Mouse (Mus musculus) kidney, adult 11 months (tissue): ENCODE measurements around the gene Ebf3.

Experiments
- DNase-seq: peaks from one replicate; pipeline ENCODE4 v3.0.0; 2022

Gene Ebf3

GRCm38 (mm10) chr7:137272252-137272651 is 42.0 kb downstream of the Ebf3 start:
- DNase-seq: no peak

- no peak for DNase-seq
Observed at GRCm38 (mm10) chr7:137268452-137269155, 45.6 kb downstream of the Ebf3 start.

- no peak for DNase-seq
Observed at GRCm38 (mm10) chr7:137267441-137267840, 46.8 kb downstream of the Ebf3 start.

GRCm38 (mm10) chr7:137266575-137266974 is 47.7 kb downstream of the Ebf3 start:
- DNase-seq: no peak

DNA sequence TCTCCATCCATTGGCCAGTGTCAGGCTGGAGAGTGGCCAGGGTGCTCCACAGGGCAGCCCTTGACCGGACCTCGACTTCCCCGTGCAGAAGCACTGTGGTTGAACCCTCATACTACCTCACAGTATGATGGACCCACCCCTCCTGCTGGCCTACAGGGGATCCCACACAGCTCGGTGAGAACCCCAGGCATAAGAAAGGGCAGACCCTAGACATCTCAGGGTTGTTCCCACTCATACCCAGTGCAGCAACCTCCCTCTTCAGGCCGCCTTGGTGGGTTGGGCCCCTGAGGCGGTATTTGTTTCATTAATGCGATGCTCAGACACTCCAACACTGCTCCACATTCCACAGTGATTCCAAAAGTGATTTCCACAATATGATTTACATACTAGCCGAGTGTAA is 51.9 kb downstream of the Ebf3 start:
- no peak for DNase-seq

DNA sequence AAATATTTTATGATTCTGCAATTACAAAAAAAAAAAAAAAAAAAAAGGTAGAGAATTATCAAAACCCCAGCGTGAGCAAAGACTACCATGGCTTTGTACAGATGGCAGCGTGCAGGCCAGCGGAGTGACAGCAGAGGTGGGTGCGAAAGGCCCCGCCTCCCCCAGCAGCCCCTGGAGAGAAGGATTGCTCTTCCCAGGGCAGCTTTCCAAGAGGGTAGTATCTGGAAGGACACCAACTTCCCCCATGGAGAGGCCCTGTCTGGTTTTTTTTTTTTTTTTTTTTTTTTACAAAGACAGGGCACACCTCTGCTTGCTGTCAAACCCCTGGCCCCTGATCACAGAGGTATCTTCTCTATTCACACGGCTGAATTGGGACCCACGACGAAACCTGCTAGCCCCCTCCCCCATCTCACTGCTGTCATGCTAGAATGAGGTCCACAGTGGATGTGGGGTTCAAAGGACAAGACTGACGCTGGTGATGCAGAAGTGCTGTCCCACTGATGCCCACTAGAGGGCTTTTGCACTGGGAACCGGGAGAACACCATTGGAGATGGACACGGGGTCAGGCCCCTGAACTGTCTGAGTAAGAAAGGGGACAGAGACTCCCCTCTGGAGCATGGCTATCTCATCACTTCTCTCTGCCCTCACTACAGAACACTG is 67.9 kb downstream of the Ebf3 start:
- DNase-seq: peak; percentile 46

DNA sequence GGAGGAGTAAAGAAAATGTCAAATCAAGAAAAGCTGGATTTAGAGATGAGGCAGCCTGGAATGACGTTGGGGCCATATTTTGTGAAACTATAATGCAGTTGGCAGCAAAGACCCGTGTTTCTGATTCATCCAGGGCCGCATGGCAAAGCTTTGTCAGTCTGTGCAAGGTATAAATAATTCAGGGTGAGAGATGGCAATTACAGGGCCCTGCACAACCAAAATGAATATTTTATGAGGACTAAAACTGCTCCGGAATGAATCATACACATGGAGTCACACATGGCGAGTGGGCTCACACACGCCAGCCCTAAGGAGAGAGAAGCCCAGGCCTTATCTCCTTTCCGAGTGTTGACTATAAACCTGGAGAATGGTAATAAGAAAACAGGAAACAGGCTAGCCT is 69.4 kb downstream of the Ebf3 start:
- no peak for DNase-seq

GRCm38 (mm10) chr7:137240481-137240880 is 73.8 kb downstream of the Ebf3 start:
- no peak for DNase-seq

GRCm38 (mm10) chr7:137239542-137240133 is 74.6 kb downstream of the Ebf3 start:
- no peak for DNase-seq

GRCm38 (mm10) chr7:137237419-137237818 is 76.8 kb downstream of the Ebf3 start:
- DNase-seq: no peak

DNA sequence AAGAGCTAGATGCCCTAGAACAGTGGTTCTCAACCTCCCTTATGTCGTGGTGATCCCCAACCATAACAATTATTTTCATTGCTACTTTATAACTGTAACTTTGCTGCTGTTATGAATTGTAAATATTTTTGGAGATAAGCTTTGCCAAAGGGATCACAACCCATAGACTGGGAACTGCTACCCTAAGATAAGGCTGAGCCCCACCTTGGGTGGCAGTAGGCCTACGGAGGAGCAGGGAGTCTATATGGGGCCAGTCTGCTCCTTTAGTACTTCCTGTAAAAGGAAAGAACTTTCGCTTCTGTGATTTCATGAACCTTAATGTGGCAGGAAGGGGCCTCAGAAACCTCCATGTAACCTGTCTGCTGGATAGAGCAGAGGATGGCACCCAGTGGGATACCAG is 90.4 kb downstream of the Ebf3 start:
- no peak for DNase-seq

GRCm38 (mm10) chr7:137222831-137223505 is 91.3 kb downstream of the Ebf3 start:
- DNase-seq: no peak

GRCm38 (mm10) chr7:137221599-137221998 is 92.6 kb downstream of the Ebf3 start:
- peak; percentile 61 for DNase-seq

- no peak for DNase-seq
Observed at GRCm38 (mm10) chr7:137220436-137220835, 93.8 kb downstream of the Ebf3 start.

- no peak for DNase-seq
Observed at GRCm38 (mm10) chr7:137218706-137219105, 95.5 kb downstream of the Ebf3 start.

DNA sequence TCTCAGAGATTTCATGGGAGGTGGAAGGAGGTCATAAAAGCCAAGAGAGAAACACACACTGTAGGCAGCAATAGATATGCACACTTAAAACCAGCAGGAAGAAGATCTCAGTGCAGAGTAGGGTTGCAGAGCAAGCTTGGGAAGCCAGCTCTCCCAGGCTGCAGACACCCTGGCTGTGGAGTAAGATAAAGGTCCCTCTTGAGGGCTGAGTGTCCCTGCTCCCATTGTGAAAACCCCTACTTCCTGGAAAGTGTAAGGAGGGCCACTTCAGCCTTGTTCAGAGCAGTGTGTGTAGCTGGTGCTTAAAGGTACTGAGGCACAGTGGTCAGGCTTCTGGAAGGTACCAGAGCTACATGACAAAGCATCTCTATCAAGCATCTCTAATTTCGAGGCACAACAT is 100.8 kb downstream of the Ebf3 start:
- DNase-seq: no peak

DNA sequence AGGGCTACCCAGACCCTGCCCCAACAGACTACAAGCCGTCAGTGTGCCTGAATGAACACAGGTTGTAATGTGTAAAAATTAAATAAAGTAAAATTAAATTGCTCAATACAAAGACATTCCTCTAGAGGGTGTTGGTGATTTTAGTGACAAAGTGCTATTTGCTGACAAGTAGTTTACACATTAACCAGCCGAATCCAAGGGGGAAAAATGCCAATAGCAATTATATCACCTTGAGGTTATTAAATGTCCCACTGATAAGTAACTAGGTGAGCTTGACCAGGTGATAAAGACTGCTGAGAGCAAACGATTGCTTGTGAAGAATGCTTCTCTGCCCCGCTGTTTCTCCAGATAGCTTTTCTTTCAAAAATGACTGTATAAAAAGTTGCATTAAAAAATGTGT is 102.9 kb downstream of the Ebf3 start:
- no peak for DNase-seq

DNA sequence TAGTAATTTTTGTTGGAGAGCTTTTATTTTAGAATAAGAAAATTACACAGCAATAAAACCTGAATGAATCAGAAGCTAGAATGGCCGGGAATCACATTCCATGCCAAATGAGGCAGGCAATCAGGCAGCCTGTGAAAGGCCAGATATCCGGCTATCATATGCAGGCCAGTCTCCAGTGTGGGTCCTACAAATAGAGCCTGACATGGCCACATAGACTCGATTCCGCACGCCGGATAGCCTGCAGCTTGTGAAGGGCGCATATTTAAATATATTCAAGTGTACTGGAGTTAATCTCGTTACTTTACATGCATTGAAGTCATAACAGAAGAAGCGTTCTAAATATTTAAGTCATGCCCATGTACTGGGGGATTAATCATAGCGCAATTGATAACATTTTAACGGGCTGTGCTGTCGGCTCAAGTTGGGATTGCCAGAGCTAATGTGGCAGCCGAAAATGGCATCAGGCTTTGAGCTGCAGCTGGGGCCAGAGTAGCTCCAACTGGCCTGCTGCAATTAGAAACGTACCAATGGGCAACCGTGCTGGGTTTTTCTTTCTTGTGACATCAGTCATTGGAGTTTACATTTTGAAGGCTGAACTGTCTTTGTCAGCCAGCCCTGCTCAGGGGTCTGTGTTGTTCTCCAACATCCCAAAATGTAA is 104.4 kb downstream of the Ebf3 start:
- no peak for DNase-seq

DNA sequence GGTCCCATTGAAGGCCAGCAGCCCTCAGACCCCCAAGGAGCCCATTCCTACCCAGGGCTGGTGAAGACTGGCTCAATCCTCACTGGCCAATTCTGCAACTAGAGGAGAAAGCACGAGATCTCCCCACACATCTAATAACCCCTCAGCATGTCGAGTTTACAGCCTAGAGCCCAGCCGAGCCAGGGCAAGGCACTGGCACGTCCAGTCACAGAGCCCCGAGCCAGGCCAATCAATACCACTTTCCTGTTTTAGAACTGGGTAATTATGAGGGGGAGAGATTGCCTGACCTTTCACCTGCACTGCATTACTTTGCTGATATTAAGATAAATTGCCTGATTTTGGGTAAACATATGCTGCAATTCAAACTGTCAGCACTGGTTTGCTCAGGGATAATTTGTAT is 105.7 kb downstream of the Ebf3 start:
- no peak for DNase-seq

- DNase-seq: no peak
Observed at GRCm38 (mm10) chr7:137206770-137207285, 107.4 kb downstream of the Ebf3 start.

- DNase-seq: no peak
Observed at GRCm38 (mm10) chr7:137199533-137199932, 114.7 kb downstream of the Ebf3 start.

GRCm38 (mm10) chr7:137198921-137199320 is 115.3 kb downstream of the Ebf3 start:
- no peak for DNase-seq
